Mouse (Mus musculus) embryonic facial prominence, embryonic 12.5 days (tissue): Measurements from ENCODE around the gene Ccdc88c. TPM values are rescaled to one million over a fixed set of nuclear protein-coding genes. Genes with fewer than 3 reads are reported as not detected.

Source experiments
- ATAC-seq: fragments of 200-750 bp; cut with Nextera tagmentation; 2 replicates; pipeline ENCODE4 v1.8.0; 2017; ENCODE audit not compliant: insufficient number of reproducible peaks, insufficient read depth, low FRiP score, low TSS enrichment
- H3K27ac ChIP-seq: fragments of 300-500 bp; sonication (generic); 2 replicates; pipeline ENCODE4 v1.5.1; 2016; ENCODE audit warnings: mild to moderate bottlenecking
- H3K27me3 ChIP-seq: fragments of 300-500 bp; sonication (generic); 2 replicates; pipeline ENCODE4 v1.6.1; 2016; ENCODE audit warnings: mild to moderate bottlenecking, moderate library complexity
- H3K36me3 ChIP-seq: fragments of 300-500 bp; sonication (generic); 2 replicates; pipeline ENCODE4 v1.6.1; 2016; ENCODE audit warnings: mild to moderate bottlenecking
- H3K4me1 ChIP-seq: fragments of 300-500 bp; sonication (generic); 2 replicates; pipeline ENCODE4 v1.6.1; 2016
- H3K4me2 ChIP-seq: fragments of 300-500 bp; sonication (generic); replicated peaks from 2 replicates; pipeline ENCODE4 v1.6.1; 2016; ENCODE audit warnings: mild to moderate bottlenecking, moderate library complexity
- H3K4me3 ChIP-seq: fragments of 300-500 bp; sonication (generic); 2 replicates; pipeline ENCODE4 v1.5.1; 2016; ENCODE audit warnings: mild to moderate bottlenecking
- H3K9ac ChIP-seq: fragments of 300-500 bp; sonication (generic); 2 replicates; pipeline ENCODE4 v1.6.1; 2016; ENCODE audit warnings: mild to moderate bottlenecking, moderate library complexity
- H3K9me3 ChIP-seq: fragments of 300-500 bp; sonication (generic); 2 replicates; pipeline ENCODE4 v1.6.1; 2016; ENCODE audit warnings: mild to moderate bottlenecking, moderate library complexity
- WGBS: fragments of 180-500 bp; shearing (Covaris S2); methylation state at CpG from one replicate; pipeline ENCODE4 v1.1.7; 2016; 5-methylcytosine and 5-hydroxymethylcytosine counted together
- polyA plus RNA-seq: library from polyadenylated mRNA; unstranded; fragments of >200 nt; fragmentation: Nextera tagmentation; extraction: Ambion mirVana; gene quantifications from 2 replicates; pipeline ENCODE4 v1.2.1, GENCODE M21; 2016

The Ccdc88c gene
- polyA plus RNA-seq, 1 experiment from 2014 or later, result 6.7 TPM

DNA sequence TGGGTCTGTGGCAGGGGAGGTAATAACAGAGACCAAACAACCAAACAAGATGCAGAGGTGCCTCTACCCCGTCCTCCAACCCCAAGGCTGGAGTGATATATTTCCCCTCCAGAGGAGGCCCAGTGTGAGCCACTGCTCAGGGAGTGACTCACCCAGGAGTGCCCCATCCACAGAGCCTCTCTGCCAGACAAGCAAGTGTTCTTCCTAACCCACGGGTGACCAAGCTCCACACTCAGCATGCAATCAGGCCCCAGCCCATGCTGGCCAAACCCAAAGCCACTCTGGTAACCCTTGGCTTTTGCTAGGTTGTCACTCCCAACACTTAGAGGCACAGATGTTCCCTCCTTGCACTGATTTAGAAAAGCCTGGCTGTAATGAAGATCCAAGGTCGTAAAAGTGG lies 35.7 kb downstream of the Ccdc88c start:
- 88% methylated on average over 3 of the region's 3 CpGs for WGBS
- no peak overlapping the region for H3K9ac ChIP-seq
- peaks cover 44% of the 10 kb centered on the region for H3K4me1 ChIP-seq
- H3K9me3 ChIP-seq, result no peaks in the 10 kb centered on the region
- peaks cover 11% of the 10 kb centered on the region; the same call in 1 of the 2 replicates for H3K27me3 ChIP-seq
- H3K36me3 ChIP-seq, result no peaks in the 10 kb centered on the region
- H3K27ac ChIP-seq, result no peak overlapping the region
- no peak for ATAC-seq
- no peak overlapping the region for H3K4me2 ChIP-seq
- H3K4me3 ChIP-seq, result no peak overlapping the region

DNA sequence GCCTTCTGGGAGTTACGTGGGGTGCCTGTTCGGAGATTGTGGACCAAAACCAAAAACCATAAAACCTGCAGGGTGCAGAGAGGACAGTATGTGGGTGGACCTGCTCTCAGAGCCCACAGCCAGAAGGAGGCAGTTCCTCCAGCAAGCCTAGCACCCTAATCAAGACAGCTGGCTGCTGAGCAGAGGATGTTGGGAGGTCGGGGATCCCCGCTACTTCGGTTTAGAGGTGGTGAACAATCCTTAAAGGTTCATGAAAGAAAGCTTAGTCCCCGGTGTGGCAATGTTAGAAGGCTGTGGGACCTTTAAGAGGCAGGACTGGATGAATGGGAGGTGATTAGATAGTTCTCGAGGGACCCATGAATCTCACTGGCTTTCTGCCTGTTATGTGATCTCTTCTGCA lies 36.4 kb downstream of the Ccdc88c start:
- Histone ChIP-seq H3K4me3 (no peak overlapping the region), H3K27ac (no peak overlapping the region), H3K36me3 (no peaks in the 10 kb centered on the region), H3K4me2 (no peak overlapping the region), H3K9me3 (no peaks in the 10 kb centered on the region), H3K4me1 (peaks cover 37% of the 10 kb centered on the region), H3K9ac (no peak overlapping the region), H3K27me3 (peaks cover 11% of the 10 kb centered on the region; the same call in 1 of the 2 replicates)
- no peak for ATAC-seq
- 79% methylated on average over 7 of the region's 7 CpGs for WGBS

DNA sequence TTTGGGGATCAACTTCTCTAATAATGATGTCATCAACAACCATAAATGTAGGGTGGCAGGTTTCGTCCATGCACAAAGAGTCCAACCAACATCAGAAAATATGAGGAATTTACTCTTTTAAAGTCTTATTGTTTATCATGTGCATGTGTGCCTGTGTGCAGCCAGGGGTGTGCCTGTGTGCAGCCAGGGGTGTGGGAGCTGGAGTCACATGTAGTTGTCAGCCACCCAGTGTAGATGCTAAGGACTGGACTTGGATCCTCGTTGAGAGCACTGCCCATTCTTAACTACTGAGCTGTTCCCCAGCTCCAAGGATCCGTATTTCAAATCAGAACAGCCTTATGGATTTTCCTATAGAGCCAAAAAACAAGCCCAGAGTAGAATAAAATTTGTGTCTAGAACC lies 37.7 kb downstream of the Ccdc88c start:
- Histone ChIP-seq H3K4me1 (peaks cover 26% of the 10 kb centered on the region), H3K9me3 (no peaks in the 10 kb centered on the region), H3K9ac (no peak overlapping the region), H3K36me3 (no peaks in the 10 kb centered on the region), H3K27ac (no peak overlapping the region), H3K4me2 (no peak overlapping the region), H3K4me3 (no peak overlapping the region), H3K27me3 (peaks cover 11% of the 10 kb centered on the region; the same call in 1 of the 2 replicates)
- no peak for ATAC-seq
- WGBS, result 78% methylated on average over 3 of the region's 3 CpGs

DNA sequence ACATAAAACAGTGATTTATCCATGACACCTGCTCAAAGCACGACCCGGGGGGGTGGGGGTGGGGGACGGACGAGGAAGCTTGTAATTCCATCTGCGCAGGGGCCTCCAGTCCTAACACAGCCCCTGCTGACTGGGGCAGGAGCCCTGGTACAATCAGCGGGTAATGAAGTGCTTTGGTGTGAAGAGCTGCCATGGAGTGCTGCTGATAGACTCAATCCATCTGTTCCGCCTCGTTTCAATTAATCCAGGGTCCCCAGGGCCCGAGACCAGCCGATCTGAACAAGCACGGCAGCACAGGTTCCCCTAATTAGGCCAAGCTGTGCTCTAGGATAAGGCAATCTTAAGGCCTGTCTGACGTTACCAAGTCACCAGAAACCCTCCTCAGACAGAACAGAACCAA lies 38.6 kb downstream of the Ccdc88c start:
- no peaks in the 10 kb centered on the region for H3K36me3 ChIP-seq
- no peak overlapping the region for H3K4me3 ChIP-seq
- WGBS, result 10% methylated on average over 12 of the region's 12 CpGs
- no peak overlapping the region for H3K27ac ChIP-seq
- H3K9ac ChIP-seq, result no peak overlapping the region
- peaks cover 17% of the 10 kb centered on the region for H3K4me1 ChIP-seq
- peak; percentile 62; the same call in 1 of the 2 replicates for ATAC-seq
- H3K9me3 ChIP-seq, result no peaks in the 10 kb centered on the region
- no peak overlapping the region for H3K4me2 ChIP-seq
- H3K27me3 ChIP-seq, result 0 out of 2 replicates have a peak, but pooled peaks cover 6% of the 10 kb centered on the region

DNA sequence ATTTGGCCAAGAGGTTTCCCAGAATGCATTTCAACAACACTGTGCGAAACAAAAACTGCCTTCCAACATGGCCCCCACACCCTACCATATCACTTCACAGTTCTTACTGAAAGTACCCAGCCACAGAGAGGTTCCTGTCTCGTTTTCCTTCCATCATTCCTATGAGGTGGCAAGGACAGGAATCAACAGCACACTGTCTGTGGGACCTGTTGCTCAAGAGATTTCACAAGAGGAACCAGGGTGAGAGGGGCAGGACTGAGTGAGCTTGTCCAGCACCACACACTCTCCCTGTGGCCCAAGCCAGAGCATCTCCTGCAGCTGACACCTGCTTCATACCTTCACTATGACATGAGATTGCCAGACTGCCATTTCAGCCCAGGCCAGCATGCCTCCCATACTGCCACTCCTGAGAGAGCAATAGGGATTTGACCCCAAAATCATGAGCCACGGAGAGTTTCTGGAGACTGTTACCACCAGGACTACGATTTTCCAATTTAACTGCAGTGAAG lies 39.0 kb downstream of the Ccdc88c start:
- no peaks in the 10 kb centered on the region for H3K36me3 ChIP-seq
- 40% methylated on average over 4 of the region's 4 CpGs for WGBS
- peaks cover 14% of the 10 kb centered on the region for H3K4me1 ChIP-seq
- H3K4me3 ChIP-seq, result no peak overlapping the region
- no peak overlapping the region for H3K9ac ChIP-seq
- H3K27me3 ChIP-seq, result 0 out of 2 replicates have a peak, but pooled peaks cover 6% of the 10 kb centered on the region
- no peaks in the 10 kb centered on the region for H3K9me3 ChIP-seq
- no peak overlapping the region for H3K27ac ChIP-seq
- ATAC-seq, result no peak
- no peak overlapping the region for H3K4me2 ChIP-seq

DNA sequence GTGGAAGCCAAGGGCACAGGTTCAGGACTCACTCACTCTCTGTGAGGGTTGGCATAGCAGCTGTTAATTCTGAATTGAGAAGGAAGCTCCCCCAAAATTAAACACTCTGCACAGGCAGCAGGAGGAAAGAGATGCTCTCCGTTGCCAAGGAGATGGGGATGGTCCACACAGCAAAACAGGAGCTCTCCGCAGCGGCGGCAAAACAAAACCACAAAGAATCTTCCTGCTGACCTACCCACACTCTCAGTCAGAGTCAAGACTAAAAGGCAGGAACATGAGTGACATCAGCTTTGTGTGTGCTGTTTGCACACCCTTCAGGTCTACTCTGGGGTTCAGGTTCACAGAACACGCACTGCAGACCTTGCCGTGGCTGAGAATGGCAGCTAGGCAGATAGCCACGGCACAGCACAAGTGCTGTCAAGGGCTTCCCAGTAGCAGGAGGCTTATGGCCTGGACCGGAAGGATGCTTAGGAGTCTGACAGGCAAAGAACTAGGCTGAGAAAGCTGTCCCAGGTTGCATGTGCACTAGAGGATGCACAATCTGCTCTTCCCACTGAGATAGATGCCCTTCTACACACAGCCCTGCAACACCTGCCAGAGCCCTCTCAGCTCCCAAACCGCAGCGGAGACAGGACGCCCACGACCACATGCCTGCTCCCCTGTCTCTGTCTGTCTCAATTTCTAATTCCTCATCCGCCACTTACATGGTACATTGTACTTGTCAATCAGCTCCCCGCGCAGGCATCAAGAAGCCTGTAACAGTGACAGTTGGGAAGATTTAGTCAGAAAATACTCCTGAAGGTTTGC lies 40.3 kb downstream of the Ccdc88c start:
- WGBS, result 79% methylated on average over 15 of the region's 15 CpGs
- Histone ChIP-seq H3K27ac (no peak overlapping the region), H3K4me1 (peaks cover 13% of the 10 kb centered on the region), H3K36me3 (no peaks in the 10 kb centered on the region), H3K9me3 (no peaks in the 10 kb centered on the region), H3K9ac (no peak overlapping the region), H3K4me2 (no peak overlapping the region), H3K27me3 (0 out of 2 replicates have a peak, but pooled peaks cover 6% of the 10 kb centered on the region), H3K4me3 (no peak overlapping the region)
- no peak for ATAC-seq

DNA sequence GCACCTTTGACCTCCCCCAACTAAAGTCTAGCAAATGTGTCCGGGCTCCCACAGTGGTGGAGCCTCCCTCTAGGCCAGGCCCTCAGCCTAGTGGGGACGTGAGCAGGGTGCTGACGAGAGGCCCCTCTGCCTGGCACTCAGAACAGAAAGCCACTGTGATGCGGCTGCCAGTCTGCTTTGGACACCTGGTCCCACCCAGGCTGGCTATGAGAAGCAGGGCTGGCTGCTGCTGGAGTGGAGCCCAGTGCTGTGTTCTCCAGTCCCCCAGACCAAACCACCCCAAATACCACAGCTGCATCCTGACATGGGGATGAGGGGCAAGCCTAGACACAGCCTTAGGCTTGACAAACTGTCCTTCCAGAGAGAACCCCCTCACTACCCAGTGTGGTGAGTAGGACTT lies 42.4 kb downstream of the Ccdc88c start:
- no peak overlapping the region for H3K27ac ChIP-seq
- H3K4me2 ChIP-seq, result no peak overlapping the region
- 72% methylated on average over 4 of the region's 4 CpGs for whole genome bisulfite sequencing
- no peaks in the 10 kb centered on the region for H3K36me3 ChIP-seq
- no peaks in the 10 kb centered on the region for H3K27me3 ChIP-seq
- no peak overlapping the region for H3K4me3 ChIP-seq
- no peaks in the 10 kb centered on the region for H3K9me3 ChIP-seq
- no peak for ATAC-seq
- H3K9ac ChIP-seq, result no peak overlapping the region
- H3K4me1 ChIP-seq, result peaks cover 13% of the 10 kb centered on the region

DNA sequence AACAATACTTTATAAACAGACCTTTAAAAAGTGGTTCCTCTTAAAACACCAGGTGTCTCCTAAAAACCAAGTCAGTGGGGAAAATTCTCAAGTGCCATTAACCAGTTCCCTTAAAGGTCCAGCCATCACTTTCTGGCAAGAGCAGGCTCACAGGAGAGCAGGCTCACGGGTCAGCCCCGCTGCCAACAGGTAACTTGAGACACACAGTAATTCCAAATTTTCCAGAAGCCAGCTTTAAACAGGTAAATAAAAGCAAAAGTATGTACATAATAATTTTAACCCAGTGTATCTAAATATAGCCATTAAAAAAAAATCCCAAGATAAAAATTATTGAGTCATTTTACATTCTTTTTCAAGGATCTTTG lies 43.1 kb downstream of the Ccdc88c start:
- Histone ChIP-seq H3K4me1 (peaks cover 12% of the 10 kb centered on the region), H3K9me3 (no peaks in the 10 kb centered on the region), H3K27me3 (no peaks in the 10 kb centered on the region), H3K27ac (no peak overlapping the region), H3K9ac (no peak overlapping the region), H3K4me2 (no peak overlapping the region), H3K36me3 (no peaks in the 10 kb centered on the region), H3K4me3 (no peak overlapping the region)
- no peak for ATAC-seq
- WGBS, result 57% methylated on average over 2 of the region's 2 CpGs

DNA sequence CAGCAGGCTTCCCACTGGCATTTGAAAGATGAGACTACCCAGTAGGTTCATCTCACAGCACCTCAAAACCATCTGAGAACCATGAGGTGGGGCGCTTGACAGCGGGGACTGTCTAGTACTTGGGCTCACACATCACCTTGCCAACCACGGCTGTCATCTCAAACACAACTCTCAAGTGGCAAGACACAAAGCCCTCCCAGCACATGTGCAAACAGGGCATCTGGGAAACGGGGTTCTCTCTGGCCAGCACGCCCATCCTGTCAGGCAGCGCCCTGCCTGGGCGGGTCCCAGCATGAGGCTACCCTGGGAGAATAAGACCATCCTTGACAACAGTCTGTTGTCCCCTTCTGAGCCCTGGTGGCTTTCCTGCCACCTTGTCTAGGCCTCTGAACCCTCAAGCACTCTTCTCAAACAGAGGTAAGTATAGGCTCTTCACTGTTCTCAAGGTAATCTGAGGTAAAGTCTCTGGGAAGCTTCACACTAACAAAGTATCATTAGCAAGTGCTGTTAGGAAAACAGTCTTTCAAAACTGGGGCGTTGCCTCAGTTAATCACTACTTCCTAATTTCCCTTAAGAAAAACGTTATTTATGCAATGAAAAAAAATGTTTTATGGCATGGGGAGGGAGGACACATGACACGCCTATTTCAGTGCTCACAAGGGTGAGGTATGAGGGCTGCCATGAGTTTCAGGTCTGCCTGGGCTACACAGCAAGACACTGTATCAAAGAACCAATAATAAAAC lies 43.6 kb downstream of the Ccdc88c start:
- Histone ChIP-seq H3K36me3 (no peaks in the 10 kb centered on the region), H3K4me2 (no peak overlapping the region), H3K27ac (no peak overlapping the region), H3K9ac (no peak overlapping the region), H3K4me1 (peaks cover 6% of the 10 kb centered on the region), H3K27me3 (no peaks in the 10 kb centered on the region), H3K9me3 (no peaks in the 10 kb centered on the region), H3K4me3 (no peak overlapping the region)
- ATAC-seq, result no peak
- 79% methylated on average over 10 of the region's 10 CpGs for WGBS

DNA sequence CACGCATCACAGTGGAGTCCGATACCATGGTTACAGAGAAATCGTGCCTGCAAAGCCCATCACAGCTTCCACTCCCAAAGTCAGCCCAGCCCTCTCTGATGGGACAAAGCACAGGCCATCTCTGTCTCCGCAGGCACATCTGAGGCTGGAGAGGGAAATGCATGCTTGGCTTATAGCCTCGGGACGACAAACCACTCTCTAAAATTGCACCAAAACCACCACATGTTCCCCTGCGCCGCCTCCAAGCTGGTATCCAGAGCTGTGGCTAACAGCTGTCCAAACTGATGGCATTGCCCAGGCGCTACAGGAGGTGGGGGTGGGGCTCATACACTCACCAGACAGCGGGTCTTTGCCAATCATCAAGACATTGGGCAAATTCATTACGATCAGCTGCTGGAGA lies 45.3 kb downstream of the Ccdc88c start:
- Histone ChIP-seq H3K27ac (no peak overlapping the region), H3K36me3 (no peaks in the 10 kb centered on the region), H3K9ac (no peak overlapping the region), H3K4me1 (no peaks in the 10 kb centered on the region), H3K9me3 (no peaks in the 10 kb centered on the region), H3K4me3 (no peak overlapping the region), H3K27me3 (no peaks in the 10 kb centered on the region), H3K4me2 (no peak overlapping the region)
- ATAC-seq, result no peak
- WGBS, result 69% methylated on average over 11 of the region's 11 CpGs

DNA sequence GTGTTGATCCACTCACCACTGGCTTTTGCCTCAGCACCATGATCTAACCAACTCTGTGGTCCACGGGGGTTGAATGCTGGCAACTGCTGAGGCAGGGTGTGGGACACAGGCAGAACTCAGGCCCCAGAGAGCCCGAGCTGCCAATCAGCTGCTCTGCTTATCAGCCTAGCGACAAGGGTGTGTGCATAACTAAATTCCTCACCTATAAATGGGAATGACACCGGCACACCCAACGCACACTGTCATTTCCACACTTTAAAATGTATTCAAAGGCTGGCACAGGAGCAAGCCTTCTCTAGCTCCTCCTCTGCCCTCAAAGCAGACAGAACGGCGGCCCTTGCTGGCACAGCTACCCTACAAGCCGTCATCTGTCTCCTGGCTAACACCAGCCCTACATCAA lies 46.6 kb downstream of the Ccdc88c start:
- no peaks in the 10 kb centered on the region for H3K36me3 ChIP-seq
- no peaks in the 10 kb centered on the region for H3K27me3 ChIP-seq
- no peak overlapping the region for H3K9ac ChIP-seq
- H3K4me1 ChIP-seq, result no peaks in the 10 kb centered on the region
- H3K4me3 ChIP-seq, result no peak overlapping the region
- no peak overlapping the region for H3K27ac ChIP-seq
- no peaks in the 10 kb centered on the region for H3K9me3 ChIP-seq
- 84% methylated on average over 8 of the region's 8 CpGs for WGBS
- H3K4me2 ChIP-seq, result no peak overlapping the region
- no peak for ATAC-seq

DNA sequence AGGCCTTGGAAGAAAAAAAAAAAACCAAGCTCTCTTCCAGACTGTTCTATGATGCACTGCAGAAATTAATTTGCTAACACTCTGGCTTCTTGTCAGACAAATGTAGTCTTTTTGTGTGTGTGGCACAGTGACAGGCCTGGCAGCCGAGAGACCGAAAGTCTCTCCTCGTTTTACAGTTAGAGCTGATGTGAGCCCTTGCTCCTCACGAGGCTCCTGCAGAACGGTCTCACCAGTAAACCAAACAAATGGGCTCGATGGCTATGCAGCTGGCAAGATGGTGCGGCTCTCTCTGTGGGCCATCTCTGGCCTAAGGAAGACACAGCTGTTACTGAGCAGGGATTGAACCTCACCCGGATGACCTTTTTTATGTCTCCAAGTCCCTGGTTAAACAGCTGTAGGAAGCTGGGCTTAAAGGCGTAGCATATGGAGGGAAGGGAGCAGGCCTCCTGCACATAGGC lies 48.3 kb downstream of the Ccdc88c start:
- no peak overlapping the region for H3K4me3 ChIP-seq
- ATAC-seq, result no peak
- H3K4me2 ChIP-seq, result no peak overlapping the region
- H3K9ac ChIP-seq, result no peak overlapping the region
- no peaks in the 10 kb centered on the region for H3K4me1 ChIP-seq
- no peaks in the 10 kb centered on the region for H3K36me3 ChIP-seq
- WGBS, result 60% methylated on average over 9 of the region's 9 CpGs
- no peak overlapping the region for H3K27ac ChIP-seq
- H3K27me3 ChIP-seq, result no peaks in the 10 kb centered on the region
- H3K9me3 ChIP-seq, result no peaks in the 10 kb centered on the region
